Mouse (Mus musculus) kidney, postnatal 0 days (tissue): ENCODE results near the gene Efcab6. TPM values are rescaled to one million over a fixed set of nuclear protein-coding genes. Genes with fewer than 3 reads are reported as not detected.
A peak's percentile ranks its signal among the peaks of the same experiment; 100 is the strongest.

Experiments used
- ATAC-seq: fragments of 200-750 bp; cut with Nextera tagmentation; replicated peaks from 2 replicates; pipeline ENCODE4 v1.8.0; 2017; ENCODE audit warnings: low read depth, moderate number of reproducible peaks, moderate TSS enrichment, moderate library complexity; ENCODE audit not compliant: low FRiP score
- DNase-seq: peaks from one replicate; pipeline ENCODE4 v3.0.0-alpha.2; 2016; ENCODE audit warnings: low spot score
- H3K27ac ChIP-seq: fragments of 300-500 bp; sonication (generic); 2 replicates; pipeline ENCODE4 v1.5.1; 2014; ENCODE audit warnings: mild to moderate bottlenecking
- H3K27me3 ChIP-seq: fragments of 300-500 bp; sonication (generic); 2 replicates; pipeline ENCODE4 v1.6.1; 2014; ENCODE audit warnings: low read length, mixed read lengths; ENCODE audit not compliant: insufficient read depth
- H3K36me3 ChIP-seq: fragments of 300-500 bp; sonication (generic); 2 replicates; pipeline ENCODE4 v1.6.1; 2014; ENCODE audit warnings: low read length, mixed read lengths; ENCODE audit not compliant: insufficient read depth
- H3K4me1 ChIP-seq: fragments of 300-500 bp; sonication (generic); replicated peaks from 2 replicates; pipeline ENCODE4 v1.6.1; 2014; ENCODE audit warnings: antibody characterized with exemption, low read length, mixed read lengths; ENCODE audit not compliant: insufficient read depth
- H3K4me2 ChIP-seq: fragments of 300-500 bp; sonication (generic); 2 replicates; pipeline ENCODE4 v1.6.1; 2014; ENCODE audit warnings: mild to moderate bottlenecking, low read length, moderate library complexity, mixed read lengths
- H3K4me3 ChIP-seq: fragments of 300-500 bp; sonication (generic); replicated peaks from 2 replicates; pipeline ENCODE4 v1.5.1; 2014; ENCODE audit warnings: low read depth, low read length
- H3K9ac ChIP-seq: fragments of 300-500 bp; sonication (generic); 2 replicates; pipeline ENCODE4 v1.6.1; 2014; ENCODE audit warnings: low read depth, low read length
- H3K9me3 ChIP-seq: fragments of 300-500 bp; sonication (generic); replicated peaks from 2 replicates; pipeline ENCODE4 v1.6.1; 2016; ENCODE audit warnings: low read length, inconsistent platforms, mixed read lengths
- CTCF ChIP-seq: IDR thresholded peaks from 2 replicates; pipeline ENCODE4 v1.5.1; 2016; ENCODE audit warnings: antibody characterized with exemption, low read depth, mild to moderate bottlenecking, moderate library complexity
- WGBS: fragments of 180-500 bp; shearing (Covaris S2); extraction: QIAGEN DNeasy Blood & Tissue Kit; methylation state at CpG from one replicate; pipeline ENCODE4 v1.1.7; 2014; 5-methylcytosine and 5-hydroxymethylcytosine counted together
- polyA plus RNA-seq: library from polyadenylated mRNA; unstranded; fragments of >200 nt; fragmentation: Nextera tagmentation; extraction: Ambion mirVana; gene quantifications from 2 replicates; pipeline ENCODE4 v1.2.1, GENCODE M21; 2015

The Efcab6 gene
- polyA plus RNA-seq, 1 experiment from 2014 or later: 0.63 TPM

GRCm38 (mm10) chr15:83938466-83938865 is 126.7 kb downstream of the Efcab6 start:
- DNase-seq (no peak), ATAC-seq (no peak)
- H3K9me3 ChIP-seq: no peaks in the 10 kb centered on the region
- no peak overlapping the region for H3K4me2 ChIP-seq
- 60% methylated on average over 2 of the region's 2 CpGs for WGBS
- no peak overlapping the region for H3K27ac ChIP-seq
- no peak overlapping the region for H3K9ac ChIP-seq
- H3K4me3 ChIP-seq: no peak overlapping the region
- H3K27me3 ChIP-seq: no peaks in the 10 kb centered on the region
- H3K4me1 ChIP-seq: no peaks in the 10 kb centered on the region
- no peaks in the 10 kb centered on the region for H3K36me3 ChIP-seq
- no peak for TF ChIP-seq CTCF

- H3K36me3 ChIP-seq: no peaks in the 10 kb centered on the region
- TF ChIP-seq CTCF: no peak
- H3K9me3 ChIP-seq: no peaks in the 10 kb centered on the region
- ATAC-seq (no peak), DNase-seq (no peak)
- no peak overlapping the region for H3K4me3 ChIP-seq
- H3K27ac ChIP-seq: no peak overlapping the region
- no peaks in the 10 kb centered on the region for H3K4me1 ChIP-seq
- no peak overlapping the region for H3K4me2 ChIP-seq
- no peaks in the 10 kb centered on the region for H3K27me3 ChIP-seq
- no peak overlapping the region for H3K9ac ChIP-seq
- WGBS: 87% methylated on average over 4 of the region's 4 CpGs
These were observed 128.7 kb downstream of the Efcab6 start for GRCm38 (mm10) chr15:83936506-83936905.

- WGBS: 57% methylated on average over 2 of the region's 2 CpGs
- no peak overlapping the region for H3K4me2 ChIP-seq
- no peak overlapping the region for H3K4me3 ChIP-seq
- no peaks in the 10 kb centered on the region for H3K4me1 ChIP-seq
- no peaks in the 10 kb centered on the region for H3K36me3 ChIP-seq
- no peaks in the 10 kb centered on the region for H3K27me3 ChIP-seq
- DNase-seq (no peak), ATAC-seq (no peak)
- H3K27ac ChIP-seq: no peak overlapping the region
- no peak for TF ChIP-seq CTCF
- H3K9me3 ChIP-seq: no peaks in the 10 kb centered on the region
- H3K9ac ChIP-seq: no peak overlapping the region
These were observed 130.4 kb downstream of the Efcab6 start for GRCm38 (mm10) chr15:83934816-83935215.

GRCm38 (mm10) chr15:83925338-83925737 is 139.8 kb downstream of the Efcab6 start:
- H3K36me3 ChIP-seq: no peaks in the 10 kb centered on the region
- H3K27ac ChIP-seq: no peak overlapping the region
- H3K4me3 ChIP-seq: no peak overlapping the region
- 65% methylated on average over 3 of the region's 3 CpGs for WGBS
- TF ChIP-seq CTCF: no peak
- H3K4me1 ChIP-seq: no peaks in the 10 kb centered on the region
- no peak overlapping the region for H3K4me2 ChIP-seq
- H3K27me3 ChIP-seq: no peaks in the 10 kb centered on the region
- no peaks in the 10 kb centered on the region for H3K9me3 ChIP-seq
- H3K9ac ChIP-seq: no peak overlapping the region
- ATAC-seq (no peak), DNase-seq (no peak)

- TF ChIP-seq CTCF: no peak
- DNase-seq (peak; percentile 57), ATAC-seq (no peak)
- Histone ChIP-seq H3K9me3 (no peaks in the 10 kb centered on the region), H3K36me3 (no peaks in the 10 kb centered on the region), H3K27ac (no peak overlapping the region), H3K4me3 (no peak overlapping the region), H3K4me2 (no peak overlapping the region), H3K9ac (no peak overlapping the region), H3K4me1 (no peaks in the 10 kb centered on the region), H3K27me3 (no peaks in the 10 kb centered on the region)
- WGBS: 14% methylated on average over 4 of the region's 4 CpGs
These were observed 140.5 kb downstream of the Efcab6 start for GRCm38 (mm10) chr15:83924656-83925055.

- H3K27me3 ChIP-seq: no peaks in the 10 kb centered on the region
- H3K4me2 ChIP-seq: no peak overlapping the region
- ATAC-seq: no peak
- no peak overlapping the region for H3K4me3 ChIP-seq
- no peaks in the 10 kb centered on the region for H3K4me1 ChIP-seq
- no peak overlapping the region for H3K9ac ChIP-seq
- no peak overlapping the region for H3K27ac ChIP-seq
- no peaks in the 10 kb centered on the region for H3K36me3 ChIP-seq
- TF ChIP-seq CTCF: no peak
- 82% methylated on average over 10 of the region's 10 CpGs for WGBS
- H3K9me3 ChIP-seq: no peaks in the 10 kb centered on the region
- DNase-seq: no peak
These were observed 149.8 kb downstream of the Efcab6 start for GRCm38 (mm10) chr15:83915376-83915775.

- ATAC-seq: no peak
- DNase-seq: no peak
- no peak overlapping the region for H3K4me2 ChIP-seq
- H3K36me3 ChIP-seq: no peaks in the 10 kb centered on the region
- TF ChIP-seq CTCF: no peak
- H3K4me1 ChIP-seq: no peaks in the 10 kb centered on the region
- H3K27me3 ChIP-seq: no peaks in the 10 kb centered on the region
- 80% methylated on average over 14 of the region's 14 CpGs for WGBS
- no peaks in the 10 kb centered on the region for H3K9me3 ChIP-seq
- H3K9ac ChIP-seq: no peak overlapping the region
- H3K4me3 ChIP-seq: no peak overlapping the region
- H3K27ac ChIP-seq: no peak overlapping the region
These were observed 152.0 kb downstream of the Efcab6 start for GRCm38 (mm10) chr15:83913028-83913714.
